Mouse (Mus musculus): ENCODE measurements around the gene Ccnj. TPM values are rescaled to one million over a fixed set of nuclear protein-coding genes. Genes with fewer than 3 reads are reported as not detected.

The Ccnj gene
- polyA plus RNA-seq, 1 experiment from 2014 or later = 3.3 TPM

- Histone ChIP-seq H3K27me3 (replicated peaks; ENCODE audit: control insufficient read depth, insufficient read depth, low read length) (0 out of 2 replicates have a peak, but pooled peaks cover 10% of the 10 kb centered on the region), H3K36me3 (ENCODE audit: control insufficient read depth, insufficient read depth) (no peaks in the 10 kb centered on the region), H3K4me1 (replicated peaks; ENCODE audit: control insufficient read depth, insufficient read depth, low read length) (no peaks in the 10 kb centered on the region; the same call in 1 of the 2 replicates), H3K27ac (ENCODE audit: low read depth, low read length) (peak within 1 kb of the TSS; percentile 85), H3K9ac (ENCODE audit: low read depth, low read length) (peak within 1 kb of the TSS; percentile 73), H3K4me2 (replicated peaks; ENCODE audit: low read depth) (peak within 1 kb of the TSS; percentile 76), H3K4me3 (ENCODE audit: low read depth, low read length) (peak within 1 kb of the TSS; percentile 86), H3K9me3 (ENCODE audit: control insufficient read depth) (0 out of 2 replicates have a peak, but pooled peaks cover 5% of the 10 kb centered on the region)
- WGBS = under 1% methylated on average over 83 of the region's 89 CpGs
- TF ChIP-seq CTCF (IDR thresholded peaks at IDR 0.05; ENCODE audit: low read depth) = no peak
- ATAC-seq = peak; percentile 97
Measured at GRCm38 (mm10) chr19:40894519-40895392, 63.7 kb downstream of the Ccnj start, which contains the start of gene Zfp518a. Gene Zfp518a, plus strand, starts transcription at chr19:40894705.

GRCm38 (mm10) chr19:40895393-40895703 is 64.3 kb downstream of the Ccnj start:
- Histone ChIP-seq H3K9ac (ENCODE audit: low read depth, low read length) (peak overlapping the region; percentile 73), H3K4me2 (replicated peaks; ENCODE audit: low read depth) (peak overlapping the region; percentile 76), H3K4me1 (replicated peaks; ENCODE audit: control insufficient read depth, insufficient read depth, low read length) (no peaks in the 10 kb centered on the region; the same call in 1 of the 2 replicates), H3K27ac (ENCODE audit: low read depth, low read length) (peak overlapping the region; percentile 85), H3K27me3 (replicated peaks; ENCODE audit: control insufficient read depth, insufficient read depth, low read length) (0 out of 2 replicates have a peak, but pooled peaks cover 9% of the 10 kb centered on the region), H3K4me3 (ENCODE audit: low read depth, low read length) (peak overlapping the region; percentile 86), H3K9me3 (ENCODE audit: control insufficient read depth) (0 out of 2 replicates have a peak, but pooled peaks cover 5% of the 10 kb centered on the region), H3K36me3 (ENCODE audit: control insufficient read depth, insufficient read depth) (no peaks in the 10 kb centered on the region)
- ATAC-seq = no peak
- TF ChIP-seq CTCF (IDR thresholded peaks at IDR 0.05; ENCODE audit: low read depth) = no peak
- WGBS = 1% methylated on average over 6 of the region's 6 CpGs

Small RNA genes lying within 50 kb of the gene (microRNA-seq; reads per million reads assigned to microRNA genes)
- not detected for gene Mir8092

Other genes with a start within 250 kb of the Ccnj start
- gene Aldh18a1, start 242.8 kb upstream of the Ccnj start, polyA plus RNA-seq (2015; fragmentation: Nextera tagmentation; extraction: Ambion mirVana) = 204 and 226 TPM in 2 replicates
- gene Tctn3, start 219.0 kb upstream of the Ccnj start, polyA plus RNA-seq (2015; fragmentation: Nextera tagmentation; extraction: Ambion mirVana) = 10.4 and 11.2 TPM in 2 replicates
- 6.8 and 8.0 TPM in 2 replicates for gene Entpd1, start 218.9 kb upstream of the Ccnj start, polyA plus RNA-seq (2015; fragmentation: Nextera tagmentation; extraction: Ambion mirVana)
- gene Cc2d2b, start 82.5 kb upstream of the Ccnj start, polyA plus RNA-seq (2015; fragmentation: Nextera tagmentation; extraction: Ambion mirVana) = 0.14 TPM in 1 of 2 replicates, not detected in the other
- gene Zfp518a, start 63.4 kb downstream of the Ccnj start, polyA plus RNA-seq (2015; fragmentation: Nextera tagmentation; extraction: Ambion mirVana) = 10.2 and 11.0 TPM in 2 replicates
- 21.2 and 23.8 TPM in 2 replicates for gene Blnk, start 163.3 kb downstream of the Ccnj start, polyA plus RNA-seq (2015; fragmentation: Nextera tagmentation; extraction: Ambion mirVana)
- gene Dntt, start 198.0 kb downstream of the Ccnj start, polyA plus RNA-seq (2015; fragmentation: Nextera tagmentation; extraction: Ambion mirVana) = not detected in 2 replicates
- not detected in 2 replicates for gene Opalin, start 245.8 kb downstream of the Ccnj start, polyA plus RNA-seq (2015; fragmentation: Nextera tagmentation; extraction: Ambion mirVana)